Mouse (Mus musculus): ENCODE measurements around the gene AL731706.1. TPM values are rescaled to one million over a fixed set of nuclear protein-coding genes. Genes with fewer than 3 reads are reported as not detected.

The AL731706.1 gene
- polyA plus RNA-seq, 1 experiment: 19.5 TPM

DNA sequence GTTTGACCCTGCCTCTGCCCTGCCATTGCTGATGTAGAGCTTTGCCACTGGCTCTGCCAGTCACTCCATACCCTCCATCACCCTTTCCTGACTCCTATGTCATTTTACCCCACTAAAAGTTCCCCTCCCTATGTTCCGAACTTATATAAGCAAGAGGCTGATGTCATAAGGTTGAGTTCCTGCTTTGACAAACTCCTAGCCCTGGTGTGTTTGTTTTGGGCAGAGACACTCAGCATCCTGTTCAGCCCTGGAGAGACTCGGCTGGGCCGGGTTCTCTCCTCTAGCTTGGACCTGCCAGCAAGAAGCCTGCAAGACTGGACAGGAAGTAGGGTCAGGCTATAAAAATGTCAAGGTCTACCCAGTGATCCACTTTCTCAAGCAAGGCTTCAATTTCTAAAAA, 58.3 kb downstream of the AL731706.1 start:
- Histone ChIP-seq H3K27me3 (ENCODE audit: control insufficient read depth, insufficient read depth, insufficient read length) (no peaks in the 10 kb centered on the region), H3K79me2 (ENCODE audit: control insufficient read depth, insufficient read depth) (no peaks in the 10 kb centered on the region), H3K4me3 (no peak overlapping the region), H3ac (ENCODE audit: control insufficient read depth, insufficient read length) (no peak overlapping the region), H3K36me3 (ENCODE audit: control insufficient read depth, insufficient read depth) (no peaks in the 10 kb centered on the region), H3K4me2 (ENCODE audit: low read depth) (peak overlapping the region; percentile 8)
- no peak for TF ChIP-seq TCF12 (IDR thresholded peaks at IDR 0.05; ENCODE audit: insufficient read depth, poor library complexity, severe bottlenecking)
- TF ChIP-seq MAX (IDR thresholded peaks at IDR 0.05; ENCODE audit: low read depth): no peak

Other genes starting within 250 kb of the AL731706.1 start
- not detected for gene Snap25, start 177.9 kb downstream of the AL731706.1 start, polyA plus RNA-seq (2012; fragmentation: generic; extraction: Trizol)
- gene AL731706.2, start 5.7 kb downstream of the AL731706.1 start, polyA plus RNA-seq (2012; fragmentation: generic; extraction: Trizol): 21.8 TPM
- 1.2 TPM for gene Slx4ip, start 171 bp downstream of the AL731706.1 start, polyA plus RNA-seq (2012; fragmentation: generic; extraction: Trizol)
- gene Mkks, start within 50 bp of the AL731706.1 start, polyA plus RNA-seq (2012; fragmentation: generic; extraction: Trizol): 3.4 TPM
- gene Jag1, start 225.3 kb upstream of the AL731706.1 start, polyA plus RNA-seq (2012; fragmentation: generic; extraction: Trizol): 17.9 TPM

Data from myocyte (in vitro differentiated cells).